Mouse (Mus musculus): ENCODE measurements at regions not wholly inside any gene's neighbourhood (a gene's known extent, or its start where the extent isn't known, plus 50 kb on each side); places are given as distances from the start of the nearest gene placed in this dataset.

DNA sequence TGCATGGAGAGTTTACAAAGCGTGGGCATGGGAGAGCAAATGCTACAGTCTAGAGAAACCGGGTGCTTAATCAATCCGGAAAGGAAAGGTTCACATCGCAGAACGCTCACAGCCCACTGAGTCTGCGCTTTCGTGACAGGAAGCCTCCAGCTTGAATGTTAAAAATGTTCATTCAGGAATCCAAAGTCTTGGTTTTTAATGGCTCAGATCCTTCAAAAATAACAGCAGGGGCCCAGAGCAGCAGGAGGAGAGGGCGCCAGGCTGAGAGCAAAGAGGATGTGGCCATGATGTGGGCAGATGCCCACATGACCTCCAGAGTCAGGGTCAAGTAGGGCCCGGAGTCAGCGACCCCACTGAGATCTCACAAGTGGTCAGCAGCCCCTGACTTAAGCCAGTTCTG, 409.4 kb downstream of the Wdr11 start:
- TF ChIP-seq CTCF (IDR thresholded peaks at IDR 0.05; ENCODE audit: control insufficient read depth, insufficient read depth, insufficient replicate concordance, low read depth, low read length) (no peak), POLR2A (IDR thresholded peaks at IDR 0.05; ENCODE audit: control insufficient read depth, low read depth, low read length) (no peak)
